Mouse (Mus musculus) lung, embryonic 16.5 days (tissue): ENCODE results near the gene Olfr1502. TPM values are rescaled to one million over a fixed set of nuclear protein-coding genes. Genes with fewer than 3 reads are reported as not detected.
"Not testable (repeated sequence)": the region's sequence is repeated elsewhere in the genome, so short reads cannot be mapped to it uniquely, and the experiment has no call there.

Source experiments
- ATAC-seq: fragments of 200-750 bp; cut with Nextera tagmentation; 2 replicates; pipeline ENCODE4 v1.8.0; 2017; ENCODE audit warnings: low read depth, mild to moderate bottlenecking, moderate library complexity
- H3K27ac ChIP-seq: fragments of 300-500 bp; sonication (generic); 2 replicates; pipeline ENCODE4 v1.5.1; 2014; ENCODE audit warnings: mild to moderate bottlenecking, control low read depth, low read length
- H3K27me3 ChIP-seq: fragments of 300-500 bp; sonication (generic); 2 replicates; pipeline ENCODE4 v1.6.1; 2014; ENCODE audit warnings: low read depth, low read length, mixed read lengths; ENCODE audit not compliant: control insufficient read depth, insufficient read depth
- H3K36me3 ChIP-seq: fragments of 300-500 bp; sonication (generic); 2 replicates; pipeline ENCODE4 v1.6.1; 2014; ENCODE audit warnings: low read length; ENCODE audit not compliant: control insufficient read depth, insufficient read depth
- H3K4me1 ChIP-seq: fragments of 300-500 bp; sonication (generic); replicated peaks from 2 replicates; pipeline ENCODE4 v1.6.1; 2014; ENCODE audit warnings: low read length, mixed read lengths; ENCODE audit not compliant: control insufficient read depth, insufficient read depth
- H3K4me2 ChIP-seq: fragments of 300-500 bp; sonication (generic); 2 replicates; pipeline ENCODE4 v1.6.1; 2014; ENCODE audit warnings: low read depth, low read length, control low read depth
- H3K4me3 ChIP-seq: fragments of 300-500 bp; sonication (generic); 2 replicates; pipeline ENCODE4 v1.5.1; 2014; ENCODE audit warnings: mild to moderate bottlenecking, low read length, control low read depth
- H3K9ac ChIP-seq: fragments of 300-500 bp; sonication (generic); 2 replicates; pipeline ENCODE4 v1.6.1; 2014; ENCODE audit warnings: low read length, control low read depth
- H3K9me3 ChIP-seq: fragments of 300-500 bp; sonication (generic); 2 replicates; pipeline ENCODE4 v1.6.1; 2016; ENCODE audit warnings: low read length; ENCODE audit not compliant: control insufficient read depth
- WGBS: fragments of 180-500 bp; shearing (Covaris S2); extraction: QIAGEN DNeasy Blood & Tissue Kit; methylation state at CpG from one replicate; pipeline ENCODE4 v1.1.7; 2014; 5-methylcytosine and 5-hydroxymethylcytosine counted together
- polyA plus RNA-seq: library from polyadenylated mRNA; unstranded; fragments of >200 nt; fragmentation: Nextera tagmentation; extraction: Ambion mirVana; gene quantifications from 2 replicates; pipeline ENCODE4 v1.2.1, GENCODE M21; 2015

Olfr1502 gene
- not detected in 2 replicates for polyA plus RNA-seq

DNA sequence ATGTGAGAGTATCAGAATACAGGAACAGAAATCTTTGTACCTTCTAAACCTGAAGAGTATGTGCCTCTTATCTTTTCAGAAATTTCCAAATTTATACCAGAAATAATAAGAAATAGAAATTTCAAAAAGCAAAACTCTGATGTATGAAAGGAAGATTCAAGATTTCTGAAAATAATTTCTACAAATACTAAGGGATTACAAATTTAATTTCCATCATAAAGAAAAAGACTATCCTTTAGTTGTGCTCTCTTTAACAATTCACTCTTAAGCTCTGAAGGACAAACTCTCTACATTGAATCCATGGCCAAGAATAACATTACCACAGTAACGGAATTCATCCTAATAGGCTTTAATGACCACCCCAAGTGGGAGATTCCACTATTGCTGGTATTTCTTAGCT is at the start of gene Olfr1502:
Olfr1502 (plus strand) TSS at position 301 of the 400 bp plus-strand sequence.
- Histone ChIP-seq H3K4me2 (no peak within 1 kb of the TSS), H3K9ac (no peak within 1 kb of the TSS), H3K27ac (no peak within 1 kb of the TSS), H3K36me3 (no peaks in the 10 kb centered on the region), H3K4me1 (no peaks in the 10 kb centered on the region), H3K27me3 (no peaks in the 10 kb centered on the region), H3K4me3 (no peak within 1 kb of the TSS), H3K9me3 (no peaks in the 10 kb centered on the region)
- 77% methylated on average over 1 of the region's 1 CpGs for WGBS
- ATAC-seq: no peak

DNA sequence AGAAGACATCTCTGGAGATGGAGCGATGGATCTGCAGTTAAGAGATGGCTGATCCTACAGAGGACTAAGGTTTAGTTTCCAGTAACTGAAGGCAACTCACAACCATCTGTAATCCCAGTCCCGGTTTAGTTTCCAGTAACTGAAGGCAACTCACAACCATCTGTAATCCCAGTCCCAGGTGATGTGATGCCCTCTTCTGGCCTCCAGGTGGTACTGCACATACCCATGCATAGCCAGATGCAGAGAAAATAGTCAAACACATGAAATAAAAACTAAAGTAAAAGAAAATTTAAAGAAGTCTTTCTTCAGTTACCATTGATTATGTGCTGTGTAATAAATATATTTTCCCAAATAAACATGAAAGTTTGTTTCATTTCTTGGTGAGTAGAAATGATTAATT is 48.8 kb upstream of the Olfr1502 start:
- Histone ChIP-seq H3K9me3 (no peaks in the 10 kb centered on the region), H3K4me1 (no peaks in the 10 kb centered on the region), H3K27me3 (no peaks in the 10 kb centered on the region), H3K9ac (no peak overlapping the region), H3K4me3 (no peak overlapping the region), H3K4me2 (no peak overlapping the region), H3K27ac (no peak overlapping the region), H3K36me3 (no peaks in the 10 kb centered on the region)
- 63% methylated on average over 2 of the region's 2 CpGs for WGBS
- no peak for ATAC-seq

DNA sequence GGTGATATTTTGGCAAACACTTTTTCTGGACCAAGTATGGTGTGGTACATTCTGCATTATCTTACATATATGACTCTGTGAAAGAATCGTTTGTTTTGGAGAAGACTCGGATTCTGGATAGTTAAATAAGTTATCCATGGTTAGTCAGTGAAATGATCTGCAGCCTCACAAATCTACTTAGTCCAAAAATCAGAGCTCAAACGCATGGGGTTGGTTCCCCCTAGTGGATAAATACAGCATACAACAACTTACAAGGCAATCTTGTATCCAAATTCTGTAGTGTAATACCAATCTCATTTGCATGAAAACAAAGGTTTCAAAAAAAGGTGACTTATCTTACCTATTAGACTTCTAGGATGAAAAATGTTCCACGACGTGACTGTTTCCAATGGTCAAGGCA is 42.8 kb upstream of the Olfr1502 start:
- no peaks in the 10 kb centered on the region for H3K4me1 ChIP-seq
- H3K4me2 ChIP-seq: no peak overlapping the region
- no peak overlapping the region for H3K4me3 ChIP-seq
- no peak overlapping the region for H3K27ac ChIP-seq
- no peak for ATAC-seq
- WGBS: 27% methylated on average over 5 of the region's 5 CpGs
- H3K9ac ChIP-seq: no peak overlapping the region
- no peaks in the 10 kb centered on the region for H3K9me3 ChIP-seq
- H3K27me3 ChIP-seq: no peaks in the 10 kb centered on the region
- no peaks in the 10 kb centered on the region for H3K36me3 ChIP-seq

DNA sequence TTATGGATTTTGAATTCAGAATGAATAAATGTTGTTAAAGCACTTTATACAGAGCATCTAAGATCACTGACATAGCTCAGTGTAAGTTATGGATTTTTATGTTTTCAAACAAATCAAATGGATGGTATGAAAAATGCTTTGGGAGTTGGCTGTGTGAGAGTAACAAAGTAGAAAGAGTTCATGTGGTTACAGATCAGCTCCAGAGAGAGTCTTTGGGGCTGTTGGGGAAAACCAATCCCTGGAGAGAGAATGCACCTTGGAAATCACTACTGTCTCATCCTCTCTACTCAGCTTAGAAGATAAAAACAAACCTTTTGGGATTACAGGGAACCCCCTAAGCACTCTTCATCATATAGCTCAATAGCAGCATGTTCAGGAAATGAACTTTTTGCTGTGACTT is 42.2 kb upstream of the Olfr1502 start, which contains the start of gene Olfr1499:
Olfr1499 (minus strand) TSS at position 101 of the 400 bp plus-strand sequence.
- ATAC-seq: no peak
- no peaks in the 10 kb centered on the region for H3K27me3 ChIP-seq

DNA sequence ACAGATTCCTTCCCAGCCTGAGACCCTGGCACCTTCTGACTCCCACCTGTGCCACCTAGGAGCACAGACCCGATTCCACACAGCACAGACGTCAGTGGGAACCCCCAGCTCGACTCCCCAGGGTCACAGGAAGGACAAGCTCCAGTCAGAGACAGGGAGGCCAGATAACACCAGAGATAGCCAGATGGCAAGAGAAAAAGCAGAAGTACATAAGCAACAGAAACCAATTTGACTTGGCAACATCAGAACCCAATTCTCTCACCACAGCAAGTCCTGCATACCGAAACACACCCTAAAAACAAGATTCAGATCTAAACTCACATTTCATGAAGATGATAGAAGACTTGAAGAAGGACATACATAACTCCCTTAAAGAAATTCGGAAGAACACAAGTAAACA is 40.7 kb upstream of the Olfr1502 start:
- H3K4me1 ChIP-seq: no peaks in the 10 kb centered on the region

More for the DNA sequence above, 42.2 kb upstream of the Olfr1502 start, which contains the start of gene Olfr1499:
- no peaks in the 10 kb centered on the region for H3K4me1 ChIP-seq
- H3K4me2 ChIP-seq: no peak within 1 kb of the TSS
- no peak within 1 kb of the TSS for H3K27ac ChIP-seq
- no peaks in the 10 kb centered on the region for H3K36me3 ChIP-seq
- H3K4me3 ChIP-seq: no peak within 1 kb of the TSS
- H3K9me3 ChIP-seq: no peaks in the 10 kb centered on the region
- no peak within 1 kb of the TSS for H3K9ac ChIP-seq

DNA sequence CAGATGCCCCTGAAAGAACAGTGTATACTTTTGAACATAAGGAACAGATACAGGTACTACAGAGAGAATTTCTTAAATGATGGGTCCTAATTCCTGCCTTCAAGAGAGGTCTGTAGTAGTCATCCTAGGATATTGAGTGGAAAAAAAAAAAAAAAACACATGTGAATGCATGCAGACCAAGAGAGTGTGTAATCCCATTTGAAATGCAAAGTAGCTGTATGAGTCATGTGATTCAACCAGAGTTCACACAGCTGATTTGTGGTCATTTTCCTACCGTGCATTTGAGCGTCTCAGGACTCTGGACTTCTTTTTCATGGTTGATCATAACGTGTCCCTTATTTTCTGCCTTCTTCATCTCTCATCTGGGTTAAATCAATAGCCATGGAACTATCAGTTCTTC is 33.1 kb upstream of the Olfr1502 start:
- Histone ChIP-seq H3K27ac (no peak overlapping the region), H3K4me3 (no peak overlapping the region), H3K27me3 (no peaks in the 10 kb centered on the region), H3K4me2 (no peak overlapping the region), H3K9ac (no peak overlapping the region), H3K36me3 (no peaks in the 10 kb centered on the region), H3K4me1 (no peaks in the 10 kb centered on the region), H3K9me3 (no peaks in the 10 kb centered on the region)
- no peak for ATAC-seq
- 74% methylated on average over 3 of the region's 3 CpGs for WGBS

More for the DNA sequence above, 40.7 kb upstream of the Olfr1502 start:
- H3K36me3 ChIP-seq: no peaks in the 10 kb centered on the region
- WGBS: 48% methylated on average over 5 of the region's 5 CpGs
- H3K9ac ChIP-seq: no peak overlapping the region
- H3K4me2 ChIP-seq: no peak overlapping the region
- H3K4me3 ChIP-seq: no peak overlapping the region
- H3K27me3 ChIP-seq: no peaks in the 10 kb centered on the region
- no peak for ATAC-seq
- no peaks in the 10 kb centered on the region for H3K9me3 ChIP-seq
- H3K27ac ChIP-seq: no peak overlapping the region

DNA sequence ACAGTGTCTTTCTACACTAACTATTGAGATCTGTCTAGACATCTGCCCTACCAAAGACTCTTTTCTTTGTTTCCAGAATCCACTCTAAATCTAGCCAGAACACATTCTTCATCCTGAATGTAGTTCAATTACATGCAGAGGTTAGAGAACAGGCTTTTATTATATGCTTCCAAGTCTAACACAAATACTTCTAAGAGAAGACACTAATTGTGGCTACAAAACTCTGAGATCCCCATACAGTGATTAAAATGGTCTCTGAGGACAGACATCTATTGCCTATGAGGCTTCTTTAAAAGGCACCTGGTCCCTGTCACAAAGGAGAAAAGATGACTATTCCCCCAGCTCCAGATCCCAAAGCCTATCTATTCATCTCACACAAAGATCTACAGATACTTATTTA is 31.2 kb upstream of the Olfr1502 start, which contains the start of gene Olfr1500:
Olfr1500 (minus strand) TSS at position 101 of the 400 bp plus-strand sequence.
- Histone ChIP-seq H3K4me1 (no peaks in the 10 kb centered on the region), H3K27me3 (no peaks in the 10 kb centered on the region), H3K9me3 (no peaks in the 10 kb centered on the region), H3K27ac (no peak within 1 kb of the TSS), H3K4me2 (no peak within 1 kb of the TSS), H3K9ac (no peak within 1 kb of the TSS), H3K4me3 (no peak within 1 kb of the TSS), H3K36me3 (no peaks in the 10 kb centered on the region)
- ATAC-seq: no peak

DNA sequence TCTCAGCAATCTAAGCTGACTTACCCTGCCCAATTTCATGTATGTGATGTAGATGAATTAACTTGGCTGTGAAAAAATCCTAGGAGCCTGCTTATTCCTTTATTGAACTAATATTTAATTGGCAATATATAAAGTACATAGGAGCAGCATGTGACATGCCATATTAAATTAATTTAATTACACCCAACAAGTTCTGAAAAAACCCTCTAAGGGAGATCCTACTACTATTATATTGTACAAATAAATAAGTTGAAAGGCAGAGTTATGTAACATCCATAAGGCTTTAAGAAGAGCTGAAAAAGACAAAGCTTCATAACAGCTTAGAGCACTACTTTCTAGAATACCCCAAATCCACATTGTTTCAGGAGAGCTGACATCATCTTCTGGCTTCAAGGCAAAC is 11.0 kb upstream of the Olfr1502 start, which contains the start of gene Olfr1501:
Olfr1501 (minus strand) TSS at position 101 of the 400 bp plus-strand sequence.
- not testable (repeated sequence) for H3K4me3 ChIP-seq, H3K4me1 ChIP-seq, H3K9me3 ChIP-seq, H3K9ac ChIP-seq, H3K4me2 ChIP-seq, ATAC-seq, H3K27me3 ChIP-seq, H3K36me3 ChIP-seq, H3K27ac ChIP-seq

DNA sequence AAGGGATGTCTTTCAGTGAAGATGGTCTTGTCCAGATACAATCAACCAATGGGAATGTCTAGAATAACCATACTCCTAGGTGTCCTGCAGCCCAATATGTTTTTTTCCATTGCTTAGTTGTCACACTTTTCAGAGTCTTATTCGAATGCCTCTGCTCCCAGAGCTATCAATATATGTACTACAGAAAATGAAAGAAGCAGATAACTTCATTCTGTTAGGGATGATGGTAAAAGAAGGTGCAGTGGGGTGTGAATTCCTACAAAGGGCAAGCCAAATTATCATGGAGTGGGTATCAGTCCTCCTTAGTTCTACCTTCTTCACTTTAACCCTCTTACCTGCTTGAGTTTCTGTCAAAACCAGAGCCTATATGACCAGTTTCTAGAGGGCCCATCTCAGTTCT is 36.2 kb downstream of the Olfr1502 start, which contains the start of gene Olfr1504:
Olfr1504 (minus strand) TSS at position 101 of the 400 bp plus-strand sequence.
- no peak within 1 kb of the TSS for H3K4me2 ChIP-seq

More for the DNA sequence above, 36.2 kb downstream of the Olfr1502 start, which contains the start of gene Olfr1504:
- 56% methylated on average over 1 of the region's 1 CpGs for WGBS
- Histone ChIP-seq H3K9me3 (no peaks in the 10 kb centered on the region), H3K27ac (no peak within 1 kb of the TSS), H3K9ac (no peak within 1 kb of the TSS), H3K36me3 (no peaks in the 10 kb centered on the region), H3K4me1 (no peaks in the 10 kb centered on the region), H3K4me3 (no peak within 1 kb of the TSS), H3K27me3 (no peaks in the 10 kb centered on the region)
- ATAC-seq: no peak
